Mouse (Mus musculus): Measurements from ENCODE around the gene Bax. TPM values are rescaled to one million over a fixed set of nuclear protein-coding genes. Genes with fewer than 3 reads are reported as not detected.
A peak's percentile ranks its signal among the peaks of the same experiment; 100 is the strongest.
"Not testable (repeated sequence)": the region's sequence is repeated elsewhere in the genome, so short reads cannot be mapped to it uniquely, and the experiment has no call there.

Bax gene
- polyA plus RNA-seq, 1 experiment from 2014 or later = 91.3 TPM

DNA sequence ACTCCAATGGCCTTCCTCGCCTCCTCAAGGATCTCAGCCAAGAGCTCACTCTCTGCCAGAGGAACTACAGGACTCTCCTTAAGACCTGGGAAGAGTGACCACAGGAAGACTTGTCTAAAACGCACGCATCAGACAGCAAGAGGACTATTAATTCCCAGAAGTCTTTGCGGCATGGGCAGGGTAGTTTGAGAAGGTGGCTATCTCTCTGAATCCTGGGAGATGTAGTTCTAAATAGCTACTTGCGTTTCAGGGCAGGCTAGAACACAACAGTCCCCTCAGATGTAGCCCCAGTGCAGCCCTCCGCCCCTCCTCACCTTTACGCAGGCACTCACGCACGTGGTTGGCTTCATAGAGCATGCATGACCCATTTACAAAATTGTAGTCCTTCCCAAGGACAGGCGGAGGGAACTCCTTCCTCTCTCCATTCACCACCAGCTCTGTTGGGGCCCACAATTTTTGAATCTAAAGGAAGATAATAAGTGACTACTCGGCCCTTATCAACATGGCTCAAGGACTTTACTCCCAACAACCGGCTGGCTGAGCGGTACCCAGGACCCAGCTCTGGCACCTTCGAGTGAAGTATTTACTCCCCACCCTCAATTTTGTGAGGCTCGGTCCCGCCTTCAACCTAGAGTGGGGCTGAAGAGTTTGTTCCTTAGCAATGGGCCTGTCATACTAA, 8.7 kb upstream of the Bax start:
- ATAC-seq (replicated peaks; ENCODE audit: insufficient number of reproducible peaks, low FRiP score, low TSS enrichment) = no peak
- H3K36me3 ChIP-seq (ENCODE audit: control insufficient read depth, insufficient read depth, low read length) = no peaks in the 10 kb centered on the region
- H3K9ac ChIP-seq (ENCODE audit: low read depth, low read length) = peak overlapping the region; percentile 54

DNA sequence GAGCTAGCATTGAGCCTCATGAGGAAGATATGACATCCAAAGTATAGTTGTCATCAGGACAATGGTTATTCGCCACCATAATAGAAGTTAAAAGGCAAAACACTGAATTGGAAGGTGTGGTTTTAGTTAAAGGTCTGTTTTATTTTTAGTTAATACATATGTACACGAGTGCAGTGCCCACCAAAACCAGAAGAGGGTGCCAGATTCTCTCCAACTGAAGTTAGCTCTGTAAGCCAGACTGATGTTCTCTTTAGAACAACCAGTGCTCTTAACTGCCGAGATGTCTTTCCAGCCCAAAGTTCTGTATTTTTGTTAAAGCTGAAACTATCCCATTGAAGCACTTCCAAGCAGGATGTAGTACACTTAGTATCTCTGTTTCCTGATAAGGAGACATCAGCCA, 4.2 kb upstream of the Bax start:
- ATAC-seq (replicated peaks; ENCODE audit: insufficient number of reproducible peaks, low FRiP score, low TSS enrichment) = no peak
- Histone ChIP-seq H3K27ac (ENCODE audit: low read depth, low read length) (no peak overlapping the region), H3K36me3 (ENCODE audit: control insufficient read depth, insufficient read depth, low read length) (no peaks in the 10 kb centered on the region), H3K27me3 (ENCODE audit: control insufficient read depth, insufficient read depth, low read length) (no peaks in the 10 kb centered on the region), H3K9ac (ENCODE audit: low read depth, low read length) (no peak overlapping the region), H3K9me3 (replicated peaks; ENCODE audit: control insufficient read depth, low read length) (no peaks in the 10 kb centered on the region), H3K4me3 (ENCODE audit: low read depth, low read length) (no peak overlapping the region), H3K4me2 (no peak overlapping the region), H3K4me1 (ENCODE audit: control insufficient read depth, insufficient read depth, low read length) (peaks cover 3% of the 10 kb centered on the region)
- 5% methylated on average over 3 of the region's 3 CpGs for WGBS (ENCODE audit: insufficient replicate concordance)

More for the DNA sequence above, 8.7 kb upstream of the Bax start:
- H3K27ac ChIP-seq (ENCODE audit: low read depth, low read length) = peak overlapping the region; percentile 22; the same call in 1 of the 2 replicates
- H3K4me1 ChIP-seq (ENCODE audit: control insufficient read depth, insufficient read depth, low read length) = no peaks in the 10 kb centered on the region
- H3K4me3 ChIP-seq (ENCODE audit: low read depth, low read length) = peak overlapping the region; percentile 34
- no peaks in the 10 kb centered on the region for H3K9me3 ChIP-seq (replicated peaks; ENCODE audit: control insufficient read depth, low read length)
- H3K27me3 ChIP-seq (ENCODE audit: control insufficient read depth, insufficient read depth, low read length) = no peaks in the 10 kb centered on the region
- peak overlapping the region; percentile 53 for H3K4me2 ChIP-seq
- 57% methylated on average over 16 of the region's 16 CpGs for WGBS (ENCODE audit: insufficient replicate concordance)

DNA sequence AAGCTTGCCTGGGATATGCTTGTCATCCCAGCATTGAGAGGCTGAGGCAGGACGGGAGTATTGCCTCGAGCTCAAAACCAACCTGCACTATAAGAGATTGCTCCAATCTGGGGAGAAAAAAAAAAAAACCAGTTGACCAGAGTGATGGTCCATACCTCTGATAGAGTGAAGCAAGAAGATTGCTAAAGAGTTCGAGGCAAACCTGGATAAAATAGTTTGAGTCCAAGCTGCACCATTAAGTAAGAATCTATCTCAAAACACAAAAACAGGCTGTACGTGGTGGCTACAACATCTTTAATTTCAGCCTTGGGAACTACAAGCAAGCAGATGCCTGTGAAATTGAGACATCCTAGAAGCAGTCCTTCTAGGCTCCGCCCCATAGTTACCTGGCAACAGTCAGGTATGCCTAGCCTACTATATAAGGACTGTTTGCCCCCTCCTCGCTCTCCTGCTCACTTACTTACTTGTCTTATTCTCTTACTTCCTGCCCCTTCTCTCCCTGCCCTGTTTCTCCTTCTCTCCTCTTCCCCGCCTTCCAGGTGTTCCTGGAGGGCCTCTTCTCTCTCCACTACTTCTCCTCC, 482 bp upstream of the Bax start:
- Histone ChIP-seq H3K9me3 (replicated peaks; ENCODE audit: control insufficient read depth, low read length) (no peaks in the 10 kb centered on the region), H3K4me2 (peak overlapping the region; percentile 83), H3K36me3 (ENCODE audit: control insufficient read depth, insufficient read depth, low read length) (peaks cover 12% of the 10 kb centered on the region; the same call in 1 of the 2 replicates), H3K4me3 (ENCODE audit: low read depth, low read length) (peak overlapping the region; percentile 69), H3K27ac (ENCODE audit: low read depth, low read length) (no peak overlapping the region), H3K9ac (ENCODE audit: low read depth, low read length) (peak overlapping the region; percentile 81), H3K4me1 (ENCODE audit: control insufficient read depth, insufficient read depth, low read length) (peaks cover 9% of the 10 kb centered on the region), H3K27me3 (ENCODE audit: control insufficient read depth, insufficient read depth, low read length) (no peaks in the 10 kb centered on the region)
- 37% methylated on average over 7 of the region's 7 CpGs for WGBS (ENCODE audit: insufficient replicate concordance)
- ATAC-seq (replicated peaks; ENCODE audit: insufficient number of reproducible peaks, low FRiP score, low TSS enrichment) = peak; percentile 23

- Histone ChIP-seq H3K27me3 (ENCODE audit: control insufficient read depth, insufficient read depth, low read length) (no peaks in the 10 kb centered on the region), H3K9ac (ENCODE audit: low read depth, low read length) (no peak overlapping the region; the same call in 1 of the 2 replicates), H3K36me3 (ENCODE audit: control insufficient read depth, insufficient read depth, low read length) (peaks cover 13% of the 10 kb centered on the region; the same call in 1 of the 2 replicates), H3K4me2 (peak overlapping the region; percentile 83), H3K9me3 (replicated peaks; ENCODE audit: control insufficient read depth, low read length) (no peaks in the 10 kb centered on the region), H3K4me1 (ENCODE audit: control insufficient read depth, insufficient read depth, low read length) (peaks cover 15% of the 10 kb centered on the region), H3K4me3 (ENCODE audit: low read depth, low read length) (peak overlapping the region; percentile 69), H3K27ac (ENCODE audit: low read depth, low read length) (no peak overlapping the region)
- 74% methylated on average over 9 of the region's 9 CpGs for WGBS (ENCODE audit: insufficient replicate concordance)
- no peak for ATAC-seq (replicated peaks; ENCODE audit: insufficient number of reproducible peaks, low FRiP score, low TSS enrichment)
These were observed 1.1 kb downstream of the Bax start for GRCm38 (mm10) chr7:45465549-45465948.

DNA sequence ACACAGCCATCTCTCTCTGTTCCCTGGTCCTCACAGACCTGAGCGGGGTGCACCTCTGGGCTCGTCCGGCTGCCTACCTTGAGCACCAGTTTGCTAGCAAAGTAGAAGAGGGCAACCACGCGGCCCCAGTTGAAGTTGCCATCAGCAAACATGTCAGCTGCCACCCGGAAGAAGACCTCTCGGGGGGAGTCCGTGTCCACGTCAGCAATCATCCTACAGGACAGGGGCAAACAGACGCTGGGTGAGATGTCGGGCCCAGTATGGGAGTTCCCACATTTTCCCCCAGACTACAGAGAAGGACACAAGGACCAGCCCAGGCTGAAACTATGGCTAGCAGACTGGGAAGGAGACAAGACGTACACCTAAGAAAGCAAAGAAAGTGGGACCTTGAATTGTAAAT, 1.6 kb downstream of the Bax start:
- 91% methylated on average over 12 of the region's 12 CpGs for WGBS (ENCODE audit: insufficient replicate concordance)
- Histone ChIP-seq H3K4me2 (no peak overlapping the region), H3K27ac (ENCODE audit: low read depth, low read length) (no peak overlapping the region), H3K27me3 (ENCODE audit: control insufficient read depth, insufficient read depth, low read length) (no peaks in the 10 kb centered on the region), H3K4me3 (ENCODE audit: low read depth, low read length) (0 out of 2 replicates have a peak overlapping the region, but pooled peaks have one; percentile 69), H3K4me1 (ENCODE audit: control insufficient read depth, insufficient read depth, low read length) (peaks cover 19% of the 10 kb centered on the region), H3K36me3 (ENCODE audit: control insufficient read depth, insufficient read depth, low read length) (peaks cover 13% of the 10 kb centered on the region; the same call in 1 of the 2 replicates), H3K9ac (ENCODE audit: low read depth, low read length) (no peak overlapping the region), H3K9me3 (replicated peaks; ENCODE audit: control insufficient read depth, low read length) (no peaks in the 10 kb centered on the region)
- no peak for ATAC-seq (replicated peaks; ENCODE audit: insufficient number of reproducible peaks, low FRiP score, low TSS enrichment)

DNA sequence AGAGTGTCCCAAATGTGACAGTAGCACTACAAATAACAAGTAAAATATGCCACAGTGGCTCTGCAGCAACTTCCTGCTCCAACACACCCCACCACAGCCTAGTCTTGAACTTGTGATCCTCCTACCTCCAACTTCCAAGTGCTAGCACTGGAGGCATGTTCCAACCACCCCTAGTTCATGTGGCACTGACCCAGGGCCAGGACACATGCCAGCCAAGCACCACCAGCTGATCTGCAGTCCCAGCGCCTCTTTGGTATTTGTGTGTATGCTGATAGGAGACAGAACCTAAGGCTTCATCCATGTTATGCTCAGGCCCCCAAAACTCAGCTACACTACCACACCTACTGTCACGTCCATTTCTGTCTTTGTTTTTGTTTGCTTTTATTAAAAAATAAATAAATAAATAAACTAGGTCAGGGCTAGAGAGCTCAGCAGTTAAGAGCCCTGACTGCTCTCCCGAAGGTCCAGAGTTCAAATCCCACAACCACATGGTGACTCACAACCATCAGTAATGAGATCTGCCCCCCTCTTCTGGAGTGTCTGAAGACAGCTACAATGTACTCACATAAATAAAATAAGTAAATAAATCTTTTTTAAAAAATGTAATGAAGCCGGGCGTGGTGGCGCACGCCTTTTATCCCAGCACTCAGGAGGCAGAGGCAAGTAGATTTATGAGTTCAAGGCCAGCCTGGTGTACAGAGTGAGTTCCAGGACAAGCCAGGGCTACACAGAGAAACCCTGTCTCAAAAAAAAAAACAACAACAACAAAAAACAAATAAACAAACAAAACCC, 2.5 kb downstream of the Bax start:
- H3K4me2 ChIP-seq = no peak overlapping the region
- H3K27me3 ChIP-seq (ENCODE audit: control insufficient read depth, insufficient read depth, low read length) = no peaks in the 10 kb centered on the region
- WGBS (ENCODE audit: insufficient replicate concordance) = 95% methylated on average over 7 of the region's 7 CpGs
- no peak overlapping the region for H3K4me3 ChIP-seq (ENCODE audit: low read depth, low read length)
- no peak overlapping the region for H3K9ac ChIP-seq (ENCODE audit: low read depth, low read length)
- H3K36me3 ChIP-seq (ENCODE audit: control insufficient read depth, insufficient read depth, low read length) = peaks cover 13% of the 10 kb centered on the region; the same call in 1 of the 2 replicates
- H3K4me1 ChIP-seq (ENCODE audit: control insufficient read depth, insufficient read depth, low read length) = peaks cover 20% of the 10 kb centered on the region
- no peaks in the 10 kb centered on the region for H3K9me3 ChIP-seq (replicated peaks; ENCODE audit: control insufficient read depth, low read length)
- ATAC-seq (replicated peaks; ENCODE audit: insufficient number of reproducible peaks, low FRiP score, low TSS enrichment) = no peak
- no peak overlapping the region for H3K27ac ChIP-seq (ENCODE audit: low read depth, low read length)

DNA sequence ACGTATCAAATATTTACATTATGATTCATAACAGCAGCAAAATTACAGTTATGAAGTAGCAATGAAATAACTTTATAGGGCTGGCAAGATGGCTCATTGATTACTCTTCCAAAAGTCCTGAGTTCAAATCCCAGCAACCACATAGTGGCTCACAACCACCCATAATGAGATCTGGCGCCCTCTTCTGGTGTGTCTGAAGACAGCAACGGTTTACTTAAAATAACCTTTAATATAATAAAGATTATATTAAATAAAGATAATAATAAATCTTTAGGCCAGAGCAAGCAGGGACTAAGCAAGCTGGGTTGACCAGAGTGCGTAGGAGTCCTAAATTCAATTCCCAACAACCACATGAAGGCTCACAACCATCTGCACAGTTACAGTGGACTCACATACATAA, 3.8 kb downstream of the Bax start:
- not testable (repeated sequence) for ATAC-seq (replicated peaks; ENCODE audit: insufficient number of reproducible peaks, low FRiP score, low TSS enrichment); H3K9ac ChIP-seq (ENCODE audit: low read depth, low read length); H3K4me3 ChIP-seq (ENCODE audit: low read depth, low read length); H3K4me2 ChIP-seq; H3K9me3 ChIP-seq (replicated peaks; ENCODE audit: control insufficient read depth, low read length); H3K27me3 ChIP-seq (ENCODE audit: control insufficient read depth, insufficient read depth, low read length); H3K27ac ChIP-seq (ENCODE audit: low read depth, low read length)
- Histone ChIP-seq H3K36me3 (ENCODE audit: control insufficient read depth, insufficient read depth, low read length) (peaks cover 16% of the 10 kb centered on the region), H3K4me1 (ENCODE audit: control insufficient read depth, insufficient read depth, low read length) (peaks cover 23% of the 10 kb centered on the region)
- WGBS (ENCODE audit: insufficient replicate concordance) = 84% methylated on average over 4 of the region's 4 CpGs

DNA sequence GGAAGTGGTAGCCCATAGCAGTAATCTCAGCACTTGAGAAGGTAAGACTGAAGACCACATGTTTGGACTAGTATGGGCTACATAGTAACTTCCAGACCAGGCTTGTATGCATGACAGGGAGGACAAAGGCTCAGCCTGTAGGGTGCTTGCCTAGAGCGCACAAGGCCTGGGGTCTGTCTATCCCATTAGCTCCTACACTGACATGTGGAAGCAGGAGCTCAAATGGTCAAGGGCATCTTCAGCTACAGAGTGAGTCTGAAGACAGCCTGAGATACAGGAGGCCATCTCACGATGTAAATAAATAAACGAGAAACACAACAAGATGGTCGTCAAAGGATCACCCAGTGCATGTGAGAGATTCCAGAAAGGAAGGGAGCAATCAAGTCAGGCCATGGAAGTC, 4.4 kb downstream of the Bax start:
- Histone ChIP-seq H3K9me3 (replicated peaks; ENCODE audit: control insufficient read depth, low read length) (no peaks in the 10 kb centered on the region), H3K27ac (ENCODE audit: low read depth, low read length) (no peak overlapping the region), H3K4me1 (ENCODE audit: control insufficient read depth, insufficient read depth, low read length) (peaks cover 28% of the 10 kb centered on the region), H3K4me3 (ENCODE audit: low read depth, low read length) (no peak overlapping the region), H3K27me3 (ENCODE audit: control insufficient read depth, insufficient read depth, low read length) (no peaks in the 10 kb centered on the region), H3K4me2 (no peak overlapping the region), H3K36me3 (ENCODE audit: control insufficient read depth, insufficient read depth, low read length) (peaks cover 21% of the 10 kb centered on the region), H3K9ac (ENCODE audit: low read depth, low read length) (no peak overlapping the region)
- ATAC-seq (replicated peaks; ENCODE audit: insufficient number of reproducible peaks, low FRiP score, low TSS enrichment) = no peak
- 82% methylated on average over 4 of the region's 4 CpGs for WGBS (ENCODE audit: insufficient replicate concordance)

Data from heart, embryonic 11.5 days (tissue).